Mouse (Mus musculus) frontal cortex, postnatal 14 days (tissue): ENCODE results near the gene Cbx7.

Experiments used
- DNase-seq, 2 experiments: peaks; one replicate each; pipeline ENCODE4 v3.0.0; 2022; ENCODE audit warnings: low spot score in 2 of 2

The Cbx7 gene

DNA sequence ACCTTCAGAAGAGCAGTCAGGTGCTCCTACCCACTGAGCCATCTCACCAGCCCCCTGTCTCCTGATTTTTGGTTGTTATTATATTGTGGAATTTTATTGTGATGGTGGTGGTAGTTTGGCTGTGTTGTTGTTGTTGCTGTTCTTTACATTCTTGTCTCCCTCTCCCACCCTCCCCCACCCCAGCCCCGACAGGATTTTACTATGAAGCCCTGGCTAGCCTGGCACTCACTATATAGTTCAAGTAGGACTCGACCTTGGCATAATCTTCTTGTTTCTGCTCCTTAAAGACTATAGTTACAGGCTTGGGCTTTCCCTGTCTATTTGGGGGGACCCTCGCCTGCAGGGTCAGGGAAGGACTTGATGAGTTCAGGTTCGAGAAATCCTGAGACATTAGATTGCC is 76.6 kb downstream of the Cbx7 start:
- no peak for DNase-seq

DNA sequence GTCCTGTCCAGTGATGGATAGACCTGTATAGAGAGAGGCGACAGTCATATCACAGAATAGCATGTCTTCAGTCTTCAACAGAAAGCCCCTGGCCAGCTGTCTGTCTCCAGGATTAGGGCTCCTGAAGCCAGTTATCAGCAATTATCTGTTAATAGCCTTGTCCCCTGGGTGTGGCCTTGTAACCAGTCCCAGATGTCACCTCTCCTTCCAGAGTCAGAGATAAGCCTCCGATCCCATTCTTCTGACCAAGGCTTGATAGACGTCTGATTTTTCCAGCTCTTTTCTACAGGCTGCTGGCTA is 77.1 kb downstream of the Cbx7 start:
- no peak for DNase-seq

DNA sequence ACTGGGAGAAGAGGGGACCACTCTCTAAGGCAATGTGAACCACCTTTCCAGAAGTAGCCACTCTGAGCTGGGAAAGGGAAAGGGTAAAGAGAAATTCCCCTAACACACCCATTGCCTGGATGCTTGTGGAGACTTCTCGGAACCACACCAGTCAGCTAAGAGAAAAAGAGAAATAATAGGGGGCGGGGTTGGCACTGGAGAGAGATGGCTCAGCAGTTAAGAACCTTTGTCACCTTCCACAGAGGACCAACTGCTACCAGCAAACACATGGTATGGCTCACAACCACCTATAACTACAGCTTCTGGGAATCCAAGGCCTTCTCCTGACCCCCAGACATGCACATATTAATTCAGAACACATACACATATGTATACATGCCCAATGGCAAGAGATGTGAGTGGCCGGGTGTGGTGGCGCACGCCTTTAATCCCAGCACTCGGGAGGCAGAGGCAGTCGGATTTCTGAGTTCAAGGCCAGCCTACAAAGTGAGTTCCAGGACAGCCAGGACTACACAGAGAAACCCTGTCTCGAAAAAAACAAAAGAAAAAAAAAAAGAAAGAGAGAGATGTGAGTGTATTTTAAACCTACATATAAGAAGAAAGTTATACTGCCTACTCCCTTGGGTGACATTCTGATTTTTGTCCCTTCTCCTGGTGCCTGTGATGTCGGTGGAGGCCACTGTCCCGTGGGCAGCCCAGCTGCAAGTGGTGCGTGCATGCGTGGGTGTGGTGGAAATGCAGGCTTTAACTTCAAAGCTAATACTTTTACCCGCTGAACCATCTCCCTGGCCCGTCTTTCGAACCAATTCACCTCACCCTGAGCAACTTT is 77.7 kb downstream of the Cbx7 start:
- DNase-seq: no peak

DNA sequence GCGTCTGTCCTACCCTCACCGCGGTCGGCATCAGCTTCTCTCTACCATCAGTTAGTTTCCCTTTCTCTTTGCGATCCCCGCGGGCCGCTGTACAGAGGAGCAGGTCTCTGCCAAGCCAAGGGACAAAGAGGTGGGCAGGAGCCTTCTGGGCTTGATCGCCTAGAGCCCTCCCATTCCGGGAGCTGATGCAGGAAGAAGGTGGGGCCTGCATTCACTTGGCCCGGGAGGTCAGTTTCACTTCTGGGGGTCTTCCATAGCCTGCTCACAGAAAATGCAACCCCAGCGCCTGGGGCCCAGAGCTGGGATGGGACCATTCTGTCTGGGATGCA is 78.7 kb downstream of the Cbx7 start:
- no peak for DNase-seq

DNA sequence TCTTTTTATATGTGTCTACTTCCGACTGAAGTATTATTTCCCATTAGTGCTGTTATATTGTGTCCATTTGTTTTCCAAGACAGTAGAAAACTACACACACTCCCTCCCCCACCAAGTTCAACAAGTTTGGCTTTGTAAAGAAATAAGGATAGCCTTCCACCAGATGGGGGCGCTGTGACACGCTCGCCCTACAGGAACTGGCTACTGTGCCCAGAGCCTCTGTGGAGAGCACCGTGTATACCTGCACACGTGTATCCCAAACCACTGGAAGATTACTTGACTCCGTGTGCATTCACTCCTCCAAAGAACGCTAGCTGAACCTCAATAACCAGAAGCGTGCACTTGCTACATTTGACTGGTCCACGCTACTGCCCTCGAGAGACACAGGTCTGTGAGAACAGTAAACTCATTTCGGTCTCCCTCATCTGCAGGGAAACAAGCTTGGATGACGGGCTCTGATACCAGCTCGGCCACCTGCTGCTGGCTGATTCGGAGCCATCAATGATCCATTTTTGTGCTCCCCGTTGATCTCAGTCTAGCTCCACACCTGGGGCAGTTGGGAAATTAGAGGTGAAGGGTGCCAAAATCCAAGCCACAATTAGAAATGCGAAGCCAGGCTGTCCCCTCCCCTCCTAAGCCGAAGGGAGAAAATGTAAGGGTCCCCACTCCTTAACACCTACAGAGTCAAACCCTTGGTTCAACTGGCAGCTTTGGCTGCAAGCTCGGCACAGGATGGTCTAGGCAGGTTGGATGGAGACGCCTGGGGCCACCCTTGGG is 79.3 kb downstream of the Cbx7 start, which contains the start of gene Apobec3:
Apobec3 (plus strand) TSS at position 224 of the 777 bp plus-strand sequence.
- DNase-seq: no peak

DNA sequence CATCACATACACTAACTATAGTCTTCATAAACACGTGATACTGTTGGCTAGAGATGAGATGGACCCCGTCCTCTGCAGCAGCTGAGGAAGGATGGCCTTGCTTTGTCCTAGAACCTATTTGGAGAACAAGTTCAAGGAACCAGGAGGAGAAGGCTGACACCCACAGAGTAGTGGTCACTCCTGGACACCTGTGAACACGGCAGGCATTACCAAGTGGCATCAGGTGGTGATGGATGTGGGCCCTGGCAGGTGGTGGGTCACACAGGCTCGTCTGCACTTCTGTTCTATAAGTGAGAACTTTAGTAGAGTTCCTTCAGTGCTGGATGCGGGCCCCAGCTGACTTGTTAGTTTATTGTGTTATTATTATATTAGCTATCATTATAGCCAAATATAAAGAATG is 86.1 kb downstream of the Cbx7 start:
- no peak for DNase-seq

DNA sequence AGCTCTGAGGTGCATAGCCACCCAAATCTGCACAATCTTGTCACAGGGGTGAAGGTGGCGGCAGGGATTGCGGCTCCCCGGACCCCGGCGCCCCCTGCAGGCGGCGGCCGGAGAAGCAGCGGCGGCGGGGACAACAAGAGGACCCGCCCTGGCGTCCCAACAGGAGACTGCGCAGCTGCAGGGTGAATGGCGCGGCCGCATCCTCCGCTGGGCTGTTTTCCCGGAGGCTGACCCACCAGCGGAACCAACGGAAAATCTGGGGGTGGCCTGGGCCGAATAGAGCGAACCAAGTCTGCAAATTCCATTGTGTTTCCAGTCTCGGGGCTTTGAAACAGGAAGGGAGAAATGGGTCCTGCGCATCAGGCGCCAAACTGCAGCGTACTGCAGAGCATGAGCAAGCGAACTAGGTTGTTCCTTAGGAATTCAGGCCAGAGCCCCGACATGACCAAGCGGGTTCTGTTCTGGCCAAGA is 87.5 kb downstream of the Cbx7 start:
- DNase-seq: peak; percentile 90 to 93

DNA sequence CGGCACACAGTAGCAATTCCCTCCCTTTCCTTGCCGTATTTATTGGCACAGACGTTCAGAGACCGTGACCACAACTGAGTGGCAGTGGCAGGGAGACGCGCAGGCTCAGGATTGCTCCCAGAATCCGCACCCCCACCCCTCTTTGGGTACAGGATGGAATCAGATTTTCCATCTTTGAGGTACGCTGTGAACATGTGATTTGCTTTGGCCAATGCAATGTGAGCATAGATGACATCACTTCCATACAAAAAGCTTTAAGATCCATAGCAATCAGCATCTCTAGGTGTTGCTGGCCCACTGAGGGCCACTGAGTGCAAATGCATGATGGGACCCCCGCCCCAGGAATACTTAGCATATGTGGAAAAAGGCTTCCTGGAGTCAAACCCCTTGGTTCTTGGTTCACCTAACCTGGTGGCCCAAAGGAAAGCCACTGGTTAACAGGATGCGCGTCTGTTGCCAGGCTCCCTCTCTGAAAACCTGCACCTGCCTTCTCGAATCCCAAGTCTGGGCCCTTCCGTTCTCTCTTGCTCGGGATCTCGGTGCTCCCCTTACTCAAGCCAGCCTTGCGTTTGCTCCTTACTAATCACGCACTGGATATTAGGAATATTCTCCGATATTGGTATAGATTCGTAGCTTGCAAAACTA is 88.2 kb downstream of the Cbx7 start:
- peak; percentile 64 to 67 for DNase-seq

DNA sequence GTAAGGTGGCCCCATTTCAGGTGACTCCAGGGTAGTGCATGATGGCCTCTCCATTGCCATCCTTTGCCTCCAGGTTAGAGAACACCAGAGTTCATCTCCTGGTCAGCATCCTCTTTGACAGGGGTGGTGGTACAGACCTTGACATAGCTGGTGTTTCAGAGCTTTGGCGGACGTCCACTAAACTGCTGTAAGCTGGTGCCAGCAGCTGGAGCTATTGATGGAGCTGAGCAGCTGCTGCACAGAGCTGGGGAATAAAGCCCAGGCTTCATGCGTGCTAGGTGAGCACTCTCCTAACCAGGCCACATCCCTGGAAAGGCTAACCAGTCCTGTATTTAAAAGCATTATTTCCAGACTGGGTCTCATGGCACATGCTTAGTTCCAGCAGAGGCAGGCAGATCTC is 90.4 kb downstream of the Cbx7 start:
- DNase-seq: no peak

DNA sequence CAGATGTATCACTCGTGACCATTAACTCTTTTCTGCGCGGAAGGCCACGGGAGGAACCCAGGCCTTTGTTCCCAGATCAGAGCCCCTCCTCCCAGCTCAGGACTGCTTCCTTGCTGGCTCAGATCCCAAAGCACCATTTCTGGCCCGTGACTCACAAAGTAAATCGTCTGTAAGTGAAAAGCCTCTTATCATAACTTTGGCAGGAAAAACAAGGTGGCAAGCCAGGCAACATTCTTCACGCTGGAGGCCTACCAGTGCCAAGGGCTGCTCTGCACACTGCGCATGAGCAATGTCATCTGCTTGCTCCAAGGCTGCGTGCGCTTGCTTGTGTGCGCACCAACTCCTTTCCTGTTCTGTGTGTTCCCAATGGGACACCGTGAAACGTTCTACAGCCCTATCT is 91.6 kb downstream of the Cbx7 start:
- peak; percentile 44 to 71 for DNase-seq

DNA sequence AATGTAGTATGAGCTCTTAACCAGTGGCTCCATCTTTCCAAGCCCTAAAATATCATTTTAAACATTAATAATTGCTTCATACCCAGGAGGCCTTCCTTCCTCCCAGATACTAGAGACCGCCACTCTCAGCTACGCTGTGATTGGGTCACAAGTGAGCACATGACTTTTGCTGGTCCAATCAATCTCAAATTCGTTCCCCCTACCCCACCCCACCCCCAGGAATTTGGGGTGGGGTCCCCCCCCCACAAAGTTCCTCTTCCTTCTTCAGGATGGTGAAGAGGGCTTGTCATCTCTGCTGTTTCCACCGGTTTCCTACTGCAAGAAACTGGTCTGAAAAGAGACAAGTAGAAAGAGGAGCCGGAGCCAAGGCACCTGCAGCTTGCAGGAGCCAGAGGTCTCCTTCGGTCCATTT is 92.2 kb downstream of the Cbx7 start:
- DNase-seq: no peak

DNA sequence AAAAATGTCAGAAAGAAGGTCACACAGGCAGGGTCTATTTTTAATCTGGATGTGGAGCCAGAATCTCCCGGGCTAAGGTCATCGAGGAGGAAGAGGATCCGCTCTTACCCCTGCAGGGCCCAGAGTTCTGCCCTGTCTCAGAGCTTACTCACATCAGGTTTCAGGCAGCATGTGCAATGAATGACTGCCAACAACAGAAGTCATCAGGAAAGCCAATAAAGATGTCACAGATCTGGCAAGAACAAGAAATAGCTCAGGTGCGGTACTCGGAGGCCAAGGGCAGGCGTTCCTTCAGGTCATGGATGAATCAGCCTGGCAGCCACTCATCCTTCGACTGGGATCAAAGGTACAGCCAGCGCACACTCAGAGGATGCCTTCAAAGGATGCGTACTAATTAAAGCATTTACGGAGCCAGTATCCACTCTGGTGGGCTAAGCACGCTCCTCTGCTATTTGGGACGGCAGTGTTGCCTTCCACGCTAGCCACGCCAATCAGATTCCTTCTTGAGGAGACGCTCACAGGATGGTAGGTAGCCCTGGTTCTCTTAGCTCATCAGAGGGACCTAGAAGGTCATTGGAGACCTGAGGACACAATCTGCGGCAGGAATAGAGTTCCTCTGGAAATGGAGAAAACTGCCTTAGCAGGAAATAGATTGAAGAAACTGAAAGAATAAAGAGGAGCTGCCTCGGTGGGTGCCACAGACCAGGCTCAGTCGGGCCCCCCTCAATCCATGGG is 95.5 kb downstream of the Cbx7 start:
- DNase-seq: no peak

DNA sequence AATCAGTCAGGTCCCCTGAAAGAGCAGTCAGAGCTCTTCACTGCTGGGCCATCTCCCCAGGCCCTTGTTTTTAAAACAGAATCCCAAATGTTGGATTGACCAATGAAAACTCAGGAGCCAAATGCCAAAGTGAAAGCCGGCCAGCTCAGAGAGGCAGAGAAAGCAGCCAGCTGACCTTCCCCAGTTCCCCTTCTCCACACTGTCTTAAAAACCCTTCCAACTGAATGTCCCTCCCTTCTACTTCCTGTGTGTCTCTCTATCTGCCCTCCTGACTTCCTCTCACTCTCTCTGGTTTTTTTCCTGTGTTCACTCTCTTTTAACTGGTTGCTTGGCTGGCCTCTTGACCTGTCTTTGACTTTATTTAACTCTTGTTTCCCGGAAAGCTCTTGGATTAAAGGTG is 96.9 kb downstream of the Cbx7 start:
- DNase-seq: no peak

DNA sequence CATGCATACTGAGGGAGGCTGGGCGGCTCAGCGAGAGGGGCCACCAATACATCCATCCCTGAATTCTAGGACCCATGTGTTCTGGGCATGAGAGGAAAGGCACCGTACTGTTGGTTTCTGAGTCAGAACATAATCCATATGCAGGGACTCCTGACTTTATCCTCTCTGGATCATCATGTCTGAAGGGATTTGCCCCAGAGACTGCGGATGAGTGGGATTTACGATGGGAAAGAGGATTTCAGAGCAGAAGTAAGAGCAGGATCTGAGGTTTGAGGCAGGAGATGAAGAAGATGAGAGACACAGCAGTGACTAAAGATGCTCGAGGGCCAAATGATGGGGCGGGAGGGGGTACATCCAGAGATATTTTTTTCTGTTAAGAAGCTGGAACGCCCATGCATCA is 97.4 kb downstream of the Cbx7 start:
- no peak for DNase-seq

DNA sequence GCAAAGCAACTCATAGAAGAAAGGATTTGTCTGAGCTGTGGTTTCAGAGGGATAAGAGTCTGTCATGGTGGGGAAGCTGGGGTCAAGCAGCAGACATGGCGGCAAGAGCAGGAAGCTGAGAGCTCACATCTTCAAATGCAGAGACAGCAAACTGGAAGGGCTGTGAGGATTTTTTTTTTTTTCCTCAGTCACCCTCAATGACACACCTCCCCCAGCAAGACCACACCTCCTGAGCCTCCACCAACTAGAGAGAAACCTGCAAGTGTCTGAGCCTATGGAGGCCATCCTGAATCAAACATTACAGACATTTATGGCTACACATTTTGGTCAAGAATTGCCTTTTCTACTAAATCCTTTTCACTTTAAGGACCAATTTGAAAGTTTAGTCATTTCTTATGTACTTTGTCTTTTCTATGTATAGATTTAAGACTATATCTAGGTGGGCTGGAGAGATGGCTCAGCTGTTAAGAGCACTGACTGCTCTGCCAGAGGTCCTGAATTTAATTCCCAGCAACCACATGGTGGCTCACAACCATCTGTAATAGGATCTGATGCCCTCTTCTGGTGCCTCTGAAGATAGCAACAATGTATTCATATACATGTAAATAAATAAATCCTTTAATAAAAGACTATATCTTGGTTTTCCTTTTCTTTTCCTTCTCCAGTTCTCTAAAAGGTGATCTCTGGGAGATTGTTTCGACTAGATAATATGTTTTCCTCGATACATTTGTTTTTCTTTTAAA is 103.5 kb downstream of the Cbx7 start:
- no peak for DNase-seq
